23 mouse cellular contexts compared by ENCODE assay signal in genomic region chr8:11517366-11518055, GRCm38 (mm10). TPM values are rescaled to one million over a fixed set of nuclear protein-coding genes. Genes with fewer than 3 reads are reported as not detected.
DNase-seq lines count a peak whose midpoint lies in the region; ATAC-seq and TF ChIP-seq lines count a peak whose summit lies in the region.
"Had no signal": no experiment of that assay in that cellular context is flagged by ENCODE, and none has a peak within 500 bp of the region (broad histone marks: within the 10 kb centered on the region; RNA-seq: fewer than 3 reads in every experiment).

No protein-coding gene starts in this region.

- peak; percentile 69 for ATAC-seq in megakaryocyte progenitor cell, adult 5-6 weeks (replicated peaks; ENCODE audit: poor library complexity)
- ATAC-seq: forebrain, embryonic 14.5 days; intestine, postnatal 0 days had no signal

- TF ChIP-seq POLR2A in lung, adult 2 months (IDR thresholded peaks at IDR 0.05; ENCODE audit: borderline replicate concordance, extremely low read depth, low read depth, low read length) = no peak

- no peak for TF ChIP-seq CTCF in lung, adult 2 months (IDR thresholded peaks at IDR 0.05; ENCODE audit: insufficient read depth, low read length)

- H3K4me1 ChIP-seq in lung, adult 2 months (ENCODE audit: control insufficient read depth, insufficient read depth, low read length) = peaks cover 9% of the 10 kb centered on the region; the same call in 1 of the 2 replicates
- H3K4me1 ChIP-seq: embryonic facial prominence, embryonic 13.5 days had no signal

- DNase-seq in layer of hippocampus, adult 9-11 months = peak; percentile 45
- DNase-seq in layer of hippocampus, postnatal 25 days (ENCODE audit: extremely low spot score in 1 of 2, low spot score in 1 of 2) = no peak
- peak; percentile 62 for DNase-seq in lung, adult 2 months
- DNase-seq in lung, postnatal 10 days = peak; percentile 60
- DNase-seq in adrenal gland, adult (ENCODE audit: inconsistent age in 2 of 2, low spot score in 1 of 2) = no peak
- DNase-seq in kidney, adult 11 months = no peak
- no peak for DNase-seq in spleen, adult 12 weeks (ENCODE audit: low spot score)
- DNase-seq: adrenal gland, adult 8-10 months; cerebellum, adult 11-12 months; gastrocnemius, postnatal 25 days; heart, postnatal 10 days; midbrain, embryonic 14.5 days; retina, postnatal 1 day; right cerebral cortex, postnatal 25 days; thymus, postnatal 14 days had no signal

- WGBS in lung, adult 2 months = 65% methylated on average over 16 of the region's 16 CpGs

- H3K4me3 ChIP-seq in lung, adult 2 months (replicated peaks; ENCODE audit: extremely low read depth, low read depth, low read length) = peak overlapping the region; percentile 11
- H3K4me3 ChIP-seq: embryonic facial prominence, embryonic 13.5 days; erythroblast, embryonic 14.5 days; left cerebral cortex, adult 2 months; liver, embryonic 15.5 days had no signal

RNA-seq across cellular contexts. Expression of gene Naxd, which starts 20.2 kb away (rescaled TPM):
- total RNA-seq in layer of hippocampus, postnatal 25 days (2021) = 10 to 100 TPM; 60.1 to 64.2 TPM
- 142 and 150 TPM in 2 replicates for polyA plus RNA-seq in lung, adult 2 months (2012; rRNA removed)
- 59.8 and 65.7 TPM in 2 replicates for total RNA-seq in megakaryocyte progenitor cell, adult 5-6 weeks (2015)
- total RNA-seq in megakaryocyte progenitor cell, adult 5-6 weeks (2017) = 70.6 and 72.5 TPM in 2 replicates

RNA-seq across cellular contexts. Expression of gene Cars2, which starts 33.1 kb away (rescaled TPM):
- 10 to 100 TPM; 21.7 to 24.3 TPM for total RNA-seq in layer of hippocampus, postnatal 25 days (2021)
- 38.8 and 48.4 TPM in 2 replicates for polyA plus RNA-seq in lung, adult 2 months (2012; rRNA removed)
- 27.6 and 32.8 TPM in 2 replicates for total RNA-seq in megakaryocyte progenitor cell, adult 5-6 weeks (2015)
- total RNA-seq in megakaryocyte progenitor cell, adult 5-6 weeks (2017) = 39.6 and 41.2 TPM in 2 replicates

RNA-seq across cellular contexts. Expression of gene Ing1, which starts 37.9 kb away (rescaled TPM):
- total RNA-seq in layer of hippocampus, postnatal 25 days (2021) = 10 to 100 TPM; 36.6 to 41.9 TPM
- polyA plus RNA-seq in lung, adult 2 months (2012; rRNA removed) = 18.5 and 21.5 TPM in 2 replicates
- 30.3 and 31.5 TPM in 2 replicates for total RNA-seq in megakaryocyte progenitor cell, adult 5-6 weeks (2015)
- total RNA-seq in megakaryocyte progenitor cell, adult 5-6 weeks (2017) = 41.7 and 52.5 TPM in 2 replicates

RNA-seq across cellular contexts. Expression of gene Rab20, which starts 39.0 kb away (rescaled TPM):
- under 1 TPM; 0.20 to 0.26 TPM for total RNA-seq in layer of hippocampus, postnatal 25 days (2021)
- 17.3 and 19.5 TPM in 2 replicates for polyA plus RNA-seq in lung, adult 2 months (2012; rRNA removed)
- 1.3 and 2.2 TPM in 2 replicates for total RNA-seq in megakaryocyte progenitor cell, adult 5-6 weeks (2015)
- 3.7 and 5.2 TPM in 2 replicates for total RNA-seq in megakaryocyte progenitor cell, adult 5-6 weeks (2017)
- total RNA-seq: megakaryocyte-erythroid progenitor cell, adult 5-6 weeks had no signal

Comparison
In these comparisons a context has a peak if more than half of its experiments do, and no peak if none do; other contexts are left out.
1. DNase-seq: peak in layer of hippocampus, adult 9-11 months (single experiment), lung, adult 2 months (single experiment) and lung, postnatal 10 days (single experiment); none in layer of hippocampus, postnatal 25 days (0 of 2), adrenal gland, adult (0 of 2), kidney, adult 11 months (single experiment) and spleen, adult 12 weeks (single experiment).